Mouse (Mus musculus): Measurements from ENCODE around the gene Ephx1. TPM values are rescaled to one million over a fixed set of nuclear protein-coding genes. Genes with fewer than 3 reads are reported as not detected.

The Ephx1 gene
- polyA plus RNA-seq (2012; rRNA removed) = 60.1 and 63.9 TPM in 2 replicates

- Histone ChIP-seq H3K4me1 (ENCODE audit: control insufficient read depth, insufficient read depth, low read length) (peaks cover 11% of the 10 kb centered on the region), H3K27ac (ENCODE audit: control insufficient read depth, insufficient read depth, low read depth, low read length) (no peak within 1 kb of the TSS)
Measured at GRCm38 (mm10) chr1:181020756-181021487, at the start of gene Ephx1. Gene Ephx1 (minus strand): TSS chr1:181020904.

GRCm38 (mm10) chr1:181069671-181070070 lies 49.0 kb upstream of the Ephx1 start:
- H3K4me1 ChIP-seq (ENCODE audit: control insufficient read depth, insufficient read depth, low read length) = no peaks in the 10 kb centered on the region
- H3K36me3 ChIP-seq (ENCODE audit: control insufficient read depth, insufficient read depth, low read length) = no peaks in the 10 kb centered on the region
- H3K4me3 ChIP-seq (ENCODE audit: control insufficient read depth, low read depth, low read length) = no peak overlapping the region
- TF ChIP-seq POLR2A (IDR thresholded peaks at IDR 0.05; ENCODE audit: control insufficient read depth, low read depth, low read length) (no peak), CTCF (IDR thresholded peaks at IDR 0.05; ENCODE audit: control insufficient read depth, insufficient read depth, insufficient replicate concordance, low read depth, low read length) (no peak)
- no peak overlapping the region for H3K27ac ChIP-seq (ENCODE audit: control insufficient read depth, insufficient read depth, low read depth, low read length)
- no peaks in the 10 kb centered on the region for H3K27me3 ChIP-seq (ENCODE audit: control insufficient read depth, insufficient read depth, low read length)

More at GRCm38 (mm10) chr1:181020756-181021487, at the start of gene Ephx1:
- Histone ChIP-seq H3K4me3 (ENCODE audit: control insufficient read depth, low read depth, low read length) (no peak within 1 kb of the TSS), H3K36me3 (ENCODE audit: control insufficient read depth, insufficient read depth, low read length) (no peaks in the 10 kb centered on the region), H3K27me3 (ENCODE audit: control insufficient read depth, insufficient read depth, low read length) (no peaks in the 10 kb centered on the region; the same call in 1 of the 2 replicates)
- no peak for TF ChIP-seq CTCF (IDR thresholded peaks at IDR 0.05; ENCODE audit: control insufficient read depth, insufficient read depth, insufficient replicate concordance, low read depth, low read length)
- TF ChIP-seq POLR2A (IDR thresholded peaks at IDR 0.05; ENCODE audit: control insufficient read depth, low read depth, low read length) = no peak

DNA sequence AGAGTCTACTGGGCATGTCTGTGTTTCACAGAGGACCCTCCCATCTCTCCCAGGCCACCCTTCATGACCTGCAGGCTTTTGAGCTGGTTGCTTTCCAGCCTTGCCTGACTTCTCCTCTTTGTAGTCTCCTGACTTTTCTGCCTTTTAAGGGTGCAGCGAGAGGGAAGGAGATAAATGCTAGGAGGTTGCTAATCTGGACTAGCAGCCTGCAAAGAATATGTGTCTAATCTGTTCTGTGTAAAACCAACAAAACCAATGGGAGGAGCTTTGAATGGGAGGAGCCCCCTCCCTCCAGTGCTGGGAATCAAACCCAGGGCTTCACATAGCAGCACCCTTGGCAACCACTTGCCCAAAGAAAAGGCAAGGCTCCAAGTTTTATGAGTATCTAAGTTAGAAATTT lies 47.6 kb upstream of the Ephx1 start:
- Histone ChIP-seq H3K27ac (ENCODE audit: control insufficient read depth, insufficient read depth, low read depth, low read length) (no peak overlapping the region), H3K4me3 (ENCODE audit: control insufficient read depth, low read depth, low read length) (no peak overlapping the region), H3K27me3 (ENCODE audit: control insufficient read depth, insufficient read depth, low read length) (no peaks in the 10 kb centered on the region), H3K36me3 (ENCODE audit: control insufficient read depth, insufficient read depth, low read length) (no peaks in the 10 kb centered on the region), H3K4me1 (ENCODE audit: control insufficient read depth, insufficient read depth, low read length) (no peaks in the 10 kb centered on the region)
- TF ChIP-seq POLR2A (IDR thresholded peaks at IDR 0.05; ENCODE audit: control insufficient read depth, low read depth, low read length) = no peak
- TF ChIP-seq CTCF (IDR thresholded peaks at IDR 0.05; ENCODE audit: control insufficient read depth, insufficient read depth, insufficient replicate concordance, low read depth, low read length) = no peak

DNA sequence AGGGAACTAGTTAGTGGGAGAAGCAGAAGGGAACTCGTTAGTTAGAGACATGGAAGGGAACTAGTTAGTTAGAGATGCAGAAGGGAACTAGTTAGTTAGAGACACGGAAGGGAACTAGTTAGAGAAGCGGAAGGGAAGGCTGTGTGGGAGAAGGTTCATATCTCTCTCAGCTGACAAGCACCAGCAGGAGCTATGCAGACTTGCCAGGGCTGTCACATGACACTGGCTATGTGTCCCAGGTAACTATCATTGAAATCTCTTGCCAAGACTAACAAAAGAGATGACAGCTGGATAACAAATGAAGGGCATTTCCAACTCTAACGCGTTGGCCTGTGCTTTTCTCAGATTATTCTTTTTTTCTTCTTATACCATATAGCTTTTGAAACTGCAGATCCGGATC lies 43.9 kb upstream of the Ephx1 start:
- H3K4me3 ChIP-seq (ENCODE audit: control insufficient read depth, low read depth, low read length) = no peak overlapping the region
- no peak overlapping the region for H3K27ac ChIP-seq (ENCODE audit: control insufficient read depth, insufficient read depth, low read depth, low read length)
- TF ChIP-seq POLR2A (IDR thresholded peaks at IDR 0.05; ENCODE audit: control insufficient read depth, low read depth, low read length) (no peak), CTCF (IDR thresholded peaks at IDR 0.05; ENCODE audit: control insufficient read depth, insufficient read depth, insufficient replicate concordance, low read depth, low read length) (no peak)
- no peaks in the 10 kb centered on the region for H3K27me3 ChIP-seq (ENCODE audit: control insufficient read depth, insufficient read depth, low read length)
- no peaks in the 10 kb centered on the region for H3K4me1 ChIP-seq (ENCODE audit: control insufficient read depth, insufficient read depth, low read length)
- no peaks in the 10 kb centered on the region for H3K36me3 ChIP-seq (ENCODE audit: control insufficient read depth, insufficient read depth, low read length)

- Histone ChIP-seq H3K27ac (ENCODE audit: control insufficient read depth, insufficient read depth, low read depth, low read length) (no peak overlapping the region), H3K4me3 (ENCODE audit: control insufficient read depth, low read depth, low read length) (no peak overlapping the region), H3K27me3 (ENCODE audit: control insufficient read depth, insufficient read depth, low read length) (no peaks in the 10 kb centered on the region), H3K4me1 (ENCODE audit: control insufficient read depth, insufficient read depth, low read length) (no peaks in the 10 kb centered on the region), H3K36me3 (ENCODE audit: control insufficient read depth, insufficient read depth, low read length) (no peaks in the 10 kb centered on the region)
- TF ChIP-seq CTCF (IDR thresholded peaks at IDR 0.05; ENCODE audit: control insufficient read depth, insufficient read depth, insufficient replicate concordance, low read depth, low read length) (no peak), POLR2A (IDR thresholded peaks at IDR 0.05; ENCODE audit: control insufficient read depth, low read depth, low read length) (no peak)
Measured at GRCm38 (mm10) chr1:181063991-181064390, 43.3 kb upstream of the Ephx1 start.

GRCm38 (mm10) chr1:181061784-181062485 lies 41.2 kb upstream of the Ephx1 start:
- Histone ChIP-seq H3K36me3 (ENCODE audit: control insufficient read depth, insufficient read depth, low read length) (no peaks in the 10 kb centered on the region), H3K27ac (ENCODE audit: control insufficient read depth, insufficient read depth, low read depth, low read length) (no peak overlapping the region), H3K4me1 (ENCODE audit: control insufficient read depth, insufficient read depth, low read length) (no peaks in the 10 kb centered on the region), H3K27me3 (ENCODE audit: control insufficient read depth, insufficient read depth, low read length) (no peaks in the 10 kb centered on the region), H3K4me3 (ENCODE audit: control insufficient read depth, low read depth, low read length) (peak overlapping the region; percentile 73)
- TF ChIP-seq CTCF (IDR thresholded peaks at IDR 0.05; ENCODE audit: control insufficient read depth, insufficient read depth, insufficient replicate concordance, low read depth, low read length) (no peak), POLR2A (IDR thresholded peaks at IDR 0.05; ENCODE audit: control insufficient read depth, low read depth, low read length) (peak; percentile 40; the same call in 1 of the 2 replicates)

DNA sequence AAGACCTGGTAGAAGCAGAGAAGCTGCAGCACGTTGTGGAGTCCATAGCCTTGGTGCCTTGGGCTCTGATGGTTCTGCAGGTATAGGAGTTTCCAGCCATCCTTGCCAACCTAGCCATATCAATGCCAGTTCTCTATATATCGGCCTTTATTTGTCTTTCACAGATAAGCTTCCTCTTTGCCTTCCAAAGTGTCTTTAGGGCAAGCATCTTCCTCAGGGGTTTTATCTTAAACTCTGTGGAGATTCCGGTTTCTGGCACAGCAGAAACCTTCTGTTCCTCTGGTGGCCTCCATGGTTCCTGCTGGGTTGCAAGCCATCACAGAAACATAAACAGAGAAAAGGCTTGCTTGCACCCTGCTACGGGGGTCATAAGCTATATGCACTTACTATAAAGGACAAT lies 32.2 kb upstream of the Ephx1 start:
- no peak overlapping the region for H3K27ac ChIP-seq (ENCODE audit: control insufficient read depth, insufficient read depth, low read depth, low read length)
- TF ChIP-seq POLR2A (IDR thresholded peaks at IDR 0.05; ENCODE audit: control insufficient read depth, low read depth, low read length) = no peak
- no peak for TF ChIP-seq CTCF (IDR thresholded peaks at IDR 0.05; ENCODE audit: control insufficient read depth, insufficient read depth, insufficient replicate concordance, low read depth, low read length)
- no peak overlapping the region for H3K4me3 ChIP-seq (ENCODE audit: control insufficient read depth, low read depth, low read length)
- H3K27me3 ChIP-seq (ENCODE audit: control insufficient read depth, insufficient read depth, low read length) = no peaks in the 10 kb centered on the region
- no peaks in the 10 kb centered on the region for H3K36me3 ChIP-seq (ENCODE audit: control insufficient read depth, insufficient read depth, low read length)
- H3K4me1 ChIP-seq (ENCODE audit: control insufficient read depth, insufficient read depth, low read length) = no peaks in the 10 kb centered on the region
